Mouse (Mus musculus) cerebellum, adult 2 months (tissue): ENCODE results near the gene Zfyve19.

Experiments
- CTCF ChIP-seq: fragments of 200-500 bp; IDR thresholded peaks from 2 replicates; pipeline ENCODE4 v1.5.1; 2011; ENCODE audit warnings: low read depth, mild to moderate bottlenecking, control low read depth, low read length, moderate library complexity, borderline replicate concordance; ENCODE audit not compliant: insufficient read depth
- POLR2A ChIP-seq: fragments of 200-500 bp; IDR thresholded peaks from 2 replicates; pipeline ENCODE4 v1.6.1; 2011; ENCODE audit warnings: low read length, control low read depth, borderline replicate concordance; ENCODE audit not compliant: insufficient read depth

DNA sequence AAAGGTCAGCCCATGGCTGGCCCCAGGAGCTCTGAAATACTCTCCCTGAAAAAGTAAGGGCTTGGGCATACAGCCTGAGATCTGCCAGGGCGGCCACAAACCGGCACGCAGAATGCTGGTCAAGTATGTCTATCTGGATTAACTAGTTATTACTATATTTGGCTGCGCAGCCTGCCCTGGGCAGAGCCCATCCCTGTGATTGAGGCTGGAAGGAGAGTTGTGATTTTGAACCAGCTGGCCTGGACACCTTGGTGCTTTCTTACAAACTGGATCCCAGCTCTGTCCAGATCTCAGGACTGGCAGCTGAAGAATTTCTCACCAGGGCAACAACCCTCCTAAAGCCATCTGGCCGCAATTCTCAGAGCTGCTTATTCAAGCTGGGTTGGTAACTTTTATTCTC, 14.3 kb upstream of the Zfyve19 start:
- TF ChIP-seq CTCF: no peak
- no peak for TF ChIP-seq POLR2A
